Mouse (Mus musculus): ENCODE measurements at regions not wholly inside any gene's neighbourhood (a gene's known extent, or its start where the extent isn't known, plus 50 kb on each side); places are given as distances from the start of the nearest gene placed in this dataset.

GRCm38 (mm10) chr14:109359914-109360313 lies 446.0 kb upstream of the Slitrk1 start:
- peak; percentile 51 for DNase-seq (ENCODE audit: low spot score)
